Mouse (Mus musculus) heart, adult 8-10 months (tissue): ENCODE data around the gene Tada2a. TPM values are rescaled to one million over a fixed set of nuclear protein-coding genes. Genes with fewer than 3 reads are reported as not detected.

ENCODE experiments used
- DNase-seq: peaks from one replicate; pipeline ENCODE4 v3.0.0; 2022; ENCODE audit warnings: low spot score
- total RNA-seq, 4 experiments: library from RNA; stranded (reverse); gene quantifications; 2 replicates each; pipeline ENCODE4 v1.2.4; 2022

Gene Tada2a
- total RNA-seq, 4 experiments from 2014 or later, result 8.0 to 8.2 (median 8.1) TPM

GRCm38 (mm10) chr11:84115646-84116045, 13.8 kb downstream of the Tada2a start:
- DNase-seq, result peak; percentile 38

DNA sequence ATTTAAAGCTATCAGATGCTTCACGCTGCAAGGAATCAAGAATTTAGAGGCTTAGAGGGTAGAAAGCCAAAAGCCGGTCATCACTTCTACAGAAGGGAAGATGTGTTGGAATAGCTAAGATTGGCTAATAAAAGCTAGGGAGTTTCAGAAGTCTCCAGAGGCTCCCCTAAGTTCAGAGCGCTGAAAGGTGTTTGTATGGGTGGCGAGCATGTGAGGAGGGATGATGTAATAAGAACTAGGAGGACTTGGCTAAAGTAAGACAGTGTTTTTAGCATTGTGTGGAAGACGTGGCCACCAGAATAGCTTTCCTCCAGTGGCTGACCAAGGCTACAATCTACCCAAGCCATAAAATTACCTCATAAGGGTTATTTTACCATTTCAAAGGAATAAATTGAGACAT, 15.8 kb downstream of the Tada2a start:
- DNase-seq, result no peak

- no peak for DNase-seq
Observed at GRCm38 (mm10) chr11:84107137-84107536, 22.3 kb downstream of the Tada2a start.

GRCm38 (mm10) chr11:84104036-84104435, 25.4 kb downstream of the Tada2a start:
- no peak for DNase-seq

- no peak for DNase-seq
Observed at GRCm38 (mm10) chr11:84101182-84101581, 28.2 kb downstream of the Tada2a start.

GRCm38 (mm10) chr11:84097251-84097998, 32.0 kb downstream of the Tada2a start:
- no peak for DNase-seq

- no peak for DNase-seq
Observed at GRCm38 (mm10) chr11:84095084-84095483, 34.3 kb downstream of the Tada2a start.

- DNase-seq, result no peak
Observed at GRCm38 (mm10) chr11:84090572-84090971, 38.8 kb downstream of the Tada2a start.

GRCm38 (mm10) chr11:84081901-84082300, 47.5 kb downstream of the Tada2a start:
- no peak for DNase-seq

GRCm38 (mm10) chr11:84080327-84080726, 49.1 kb downstream of the Tada2a start:
- no peak for DNase-seq

DNA sequence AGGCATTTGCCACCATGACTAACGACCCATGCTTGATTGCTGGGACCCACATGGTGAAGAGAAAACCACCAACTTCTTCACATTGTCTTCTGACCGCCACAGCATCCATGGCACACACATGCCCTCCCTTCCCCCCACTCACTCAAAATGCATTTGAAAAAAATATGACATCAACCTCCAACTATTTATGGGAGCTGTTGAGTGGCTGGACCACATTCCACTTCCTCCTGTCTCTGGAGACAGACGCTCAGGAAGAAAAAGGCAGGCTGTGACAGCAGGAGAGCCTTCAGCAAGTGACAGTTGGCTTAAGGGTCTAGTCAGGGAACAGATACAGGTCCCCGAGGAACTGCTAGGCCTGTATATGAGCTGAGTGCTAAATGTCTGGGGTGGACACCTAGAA, 49.5 kb downstream of the Tada2a start:
- no peak for DNase-seq

DNA sequence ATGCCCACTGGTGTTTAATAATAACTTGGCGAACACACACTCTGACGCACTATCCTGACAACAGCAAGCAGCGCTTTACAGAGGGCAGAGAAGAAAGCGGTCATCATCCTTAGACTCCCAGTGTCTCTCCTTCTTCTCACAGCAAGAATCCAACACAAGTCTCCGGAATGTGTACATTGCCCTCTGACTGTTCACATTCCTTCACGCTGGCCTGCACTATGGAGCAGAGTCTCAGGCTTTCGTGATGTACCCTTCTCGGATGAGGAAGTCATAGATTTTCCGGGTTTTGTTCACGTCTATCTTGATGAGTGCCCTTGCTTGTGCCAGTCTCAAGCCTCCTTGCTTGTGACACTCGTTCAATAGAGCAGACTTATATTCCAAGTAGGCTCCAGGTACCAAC, 50.0 kb downstream of the Tada2a start:
- no peak for DNase-seq

- DNase-seq, result no peak
Observed at GRCm38 (mm10) chr11:84078601-84079000, 50.8 kb downstream of the Tada2a start.

DNA sequence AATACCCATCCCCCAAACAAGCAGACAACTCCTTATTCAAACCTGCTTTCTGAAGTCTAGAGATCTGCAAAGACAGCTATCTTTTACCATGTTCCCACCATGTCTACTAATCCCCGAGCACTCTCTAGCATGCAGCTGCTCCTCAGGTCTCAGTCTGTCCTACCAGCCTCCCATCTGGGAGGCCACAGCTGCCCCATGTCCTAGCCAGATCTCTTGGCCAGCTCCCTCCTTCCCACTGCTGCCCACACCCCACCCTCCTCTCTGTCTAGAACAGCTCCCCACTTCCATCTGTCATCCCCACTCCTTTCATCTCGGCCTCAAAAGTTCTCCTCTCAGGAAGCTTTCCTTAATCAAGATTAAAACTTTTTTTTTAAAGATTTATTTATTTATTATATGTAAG, 52.4 kb downstream of the Tada2a start:
- no peak for DNase-seq

- peak; percentile 14 for DNase-seq
Observed at GRCm38 (mm10) chr11:84073816-84074764, 55.3 kb downstream of the Tada2a start.

DNA sequence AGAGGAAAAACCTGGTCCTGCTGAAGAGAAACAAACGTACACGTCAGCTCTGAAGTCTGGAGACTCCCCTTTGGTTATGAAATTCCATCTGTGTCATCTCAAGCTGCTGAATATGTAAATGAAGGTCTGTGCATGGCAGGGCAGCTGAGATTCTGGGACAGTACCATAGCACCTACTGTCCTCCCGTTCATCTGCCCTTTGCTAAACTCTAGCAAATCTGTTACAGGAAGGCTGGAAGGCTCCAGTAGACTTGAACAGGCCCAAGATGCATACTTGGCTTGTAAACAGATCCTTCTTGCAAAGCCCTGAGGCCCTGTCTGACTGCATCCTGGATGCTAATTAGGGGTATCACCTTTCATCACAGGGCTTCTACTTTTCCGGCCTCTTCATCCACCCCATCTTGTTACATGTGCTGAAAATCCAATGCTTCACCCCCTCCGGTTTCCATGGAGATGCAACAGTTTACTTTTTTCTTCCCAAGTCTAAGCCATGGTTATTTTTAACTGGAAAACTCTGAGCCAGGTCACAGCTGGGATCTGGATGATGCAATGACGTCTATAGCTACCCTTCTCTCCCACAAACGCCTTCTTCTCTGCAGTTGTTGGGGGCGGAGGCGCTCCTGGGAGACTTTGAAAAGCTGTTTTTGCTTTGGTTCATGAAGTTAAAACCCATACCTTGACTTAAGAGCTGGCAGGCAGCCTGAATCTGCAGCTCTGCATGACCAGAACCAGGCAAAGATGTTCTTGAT, 56.3 kb downstream of the Tada2a start:
- DNase-seq, result peak; percentile 63

GRCm38 (mm10) chr11:84069034-84069370, 60.4 kb downstream of the Tada2a start, which contains the start of gene Dusp14:
Dusp14 (minus strand) TSS chr11:84069261.
- no peak for DNase-seq

- no peak for DNase-seq
Observed at GRCm38 (mm10) chr11:84068191-84069033, 61.0 kb downstream of the Tada2a start.

DNA sequence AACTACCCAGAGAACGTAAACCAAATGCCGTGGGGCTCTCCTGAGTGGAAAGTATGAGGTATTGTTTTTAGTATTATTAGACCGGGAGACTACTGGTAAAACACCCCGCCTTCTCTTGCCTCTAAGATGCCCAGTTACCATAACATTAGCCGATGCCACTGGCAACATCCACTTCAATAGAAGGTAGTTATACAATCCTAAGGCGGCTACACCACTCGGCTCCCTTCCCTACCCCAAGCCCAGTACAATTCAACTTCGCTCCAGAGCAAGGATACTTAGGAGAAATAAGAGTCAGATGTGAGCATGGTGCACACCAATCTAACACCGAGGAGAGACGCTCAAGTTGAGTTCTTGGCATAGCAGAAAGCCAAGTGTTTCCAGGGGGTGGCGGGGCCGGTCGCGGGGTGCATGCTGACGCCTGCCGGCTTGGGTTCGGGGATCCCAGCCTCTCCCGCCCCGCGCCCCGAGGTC, 61.6 kb downstream of the Tada2a start:
- no peak for DNase-seq

DNA sequence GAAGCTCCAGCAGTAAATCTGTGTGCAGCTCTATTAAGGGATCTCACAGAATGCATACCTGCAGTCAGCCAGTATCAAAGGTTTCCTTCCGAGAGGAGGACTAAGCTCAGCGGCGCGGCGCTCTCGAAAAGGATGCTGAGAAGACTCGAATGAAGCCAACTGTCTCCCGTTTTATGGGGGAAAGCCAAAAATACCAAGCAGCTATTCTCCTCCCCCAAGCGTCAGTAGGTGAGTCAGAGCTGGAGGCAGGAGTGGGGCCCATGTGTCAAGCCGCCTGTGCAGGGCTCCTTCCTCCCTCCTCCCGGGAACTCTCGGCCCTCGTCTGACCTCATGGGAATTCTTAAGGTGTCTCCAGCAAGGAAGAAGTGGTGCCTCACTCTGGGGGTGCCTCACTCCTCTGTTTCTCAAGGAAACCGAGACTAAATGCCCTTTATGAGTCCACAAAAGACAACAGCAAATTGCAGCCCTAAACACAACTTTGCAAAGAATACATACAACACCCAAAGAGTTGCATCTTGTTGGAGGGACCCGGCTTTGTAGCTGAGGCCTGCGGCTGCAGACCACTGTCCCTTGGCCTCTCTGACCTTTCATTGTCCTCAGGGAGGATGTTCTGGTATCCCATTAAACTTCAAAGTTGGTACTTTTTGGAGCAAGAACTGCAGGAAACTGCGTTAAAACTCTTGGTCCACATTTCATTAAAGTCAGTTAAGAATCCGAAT, 62.3 kb downstream of the Tada2a start:
- peak; percentile 33 for DNase-seq
